Mouse (Mus musculus) neural tube, embryonic 12.5 days (tissue): Measurements from ENCODE around the gene Thsd4. TPM values are rescaled to one million over a fixed set of nuclear protein-coding genes. Genes with fewer than 3 reads are reported as not detected.
A peak's percentile ranks its signal among the peaks of the same experiment; 100 is the strongest.

ENCODE experiments used
- ATAC-seq: fragments of 200-750 bp; cut with Nextera tagmentation; 2 replicates; pipeline ENCODE4 v1.8.0; 2017; ENCODE audit warnings: low read depth, mild to moderate bottlenecking, moderate TSS enrichment, moderate library complexity; ENCODE audit not compliant: low FRiP score
- H3K27ac ChIP-seq: fragments of 300-500 bp; sonication (generic); 2 replicates; pipeline ENCODE4 v1.5.1; 2016
- H3K27me3 ChIP-seq: fragments of 300-500 bp; sonication (generic); replicated peaks from 2 replicates; pipeline ENCODE4 v1.6.1; 2016; ENCODE audit warnings: mild to moderate bottlenecking
- H3K36me3 ChIP-seq: fragments of 300-500 bp; sonication (generic); 2 replicates; pipeline ENCODE4 v1.6.1; 2016; ENCODE audit warnings: mild to moderate bottlenecking
- H3K4me1 ChIP-seq: fragments of 300-500 bp; sonication (generic); 2 replicates; pipeline ENCODE4 v1.6.1; 2016
- H3K4me2 ChIP-seq: fragments of 300-500 bp; sonication (generic); replicated peaks from 2 replicates; pipeline ENCODE4 v1.6.1; 2016; ENCODE audit warnings: mild to moderate bottlenecking
- H3K4me3 ChIP-seq: fragments of 300-500 bp; sonication (generic); 2 replicates; pipeline ENCODE4 v1.5.1; 2016
- H3K9ac ChIP-seq: fragments of 300-500 bp; sonication (generic); 2 replicates; pipeline ENCODE4 v1.6.1; 2016; ENCODE audit warnings: mild to moderate bottlenecking
- H3K9me3 ChIP-seq: fragments of 300-500 bp; sonication (generic); 2 replicates; pipeline ENCODE4 v1.6.1; 2016; ENCODE audit warnings: mild to moderate bottlenecking
- WGBS: fragments of 180-500 bp; shearing (Covaris S2); methylation state at CpG from one replicate; pipeline ENCODE4 v1.1.7; 2016; 5-methylcytosine and 5-hydroxymethylcytosine counted together
- polyA plus RNA-seq: library from polyadenylated mRNA; unstranded; fragments of >200 nt; fragmentation: Nextera tagmentation; extraction: Ambion mirVana; gene quantifications from 2 replicates; pipeline ENCODE4 v1.2.1, GENCODE M21; 2016

The Thsd4 gene
- polyA plus RNA-seq, 1 experiment from 2014 or later = 10.9 TPM

GRCm38 (mm10) chr9:60351153-60351552, 170.7 kb downstream of the Thsd4 start:
- 78% methylated on average over 6 of the region's 6 CpGs for WGBS
- no peak overlapping the region for H3K4me2 ChIP-seq
- no peak overlapping the region for H3K9ac ChIP-seq
- no peaks in the 10 kb centered on the region for H3K27me3 ChIP-seq
- no peak overlapping the region for H3K4me3 ChIP-seq
- H3K4me1 ChIP-seq = peaks cover 9% of the 10 kb centered on the region; the same call in 1 of the 2 replicates
- no peaks in the 10 kb centered on the region for H3K36me3 ChIP-seq
- no peaks in the 10 kb centered on the region for H3K9me3 ChIP-seq
- no peak overlapping the region for H3K27ac ChIP-seq
- ATAC-seq = no peak

GRCm38 (mm10) chr9:60336147-60336546, 185.7 kb downstream of the Thsd4 start:
- H3K4me1 ChIP-seq = no peaks in the 10 kb centered on the region
- H3K36me3 ChIP-seq = no peaks in the 10 kb centered on the region
- H3K27me3 ChIP-seq = no peaks in the 10 kb centered on the region
- H3K9ac ChIP-seq = no peak overlapping the region
- H3K27ac ChIP-seq = no peak overlapping the region
- H3K4me2 ChIP-seq = no peak overlapping the region
- WGBS = 96% methylated on average over 5 of the region's 5 CpGs
- ATAC-seq = no peak
- H3K4me3 ChIP-seq = no peak overlapping the region
- no peaks in the 10 kb centered on the region for H3K9me3 ChIP-seq

DNA sequence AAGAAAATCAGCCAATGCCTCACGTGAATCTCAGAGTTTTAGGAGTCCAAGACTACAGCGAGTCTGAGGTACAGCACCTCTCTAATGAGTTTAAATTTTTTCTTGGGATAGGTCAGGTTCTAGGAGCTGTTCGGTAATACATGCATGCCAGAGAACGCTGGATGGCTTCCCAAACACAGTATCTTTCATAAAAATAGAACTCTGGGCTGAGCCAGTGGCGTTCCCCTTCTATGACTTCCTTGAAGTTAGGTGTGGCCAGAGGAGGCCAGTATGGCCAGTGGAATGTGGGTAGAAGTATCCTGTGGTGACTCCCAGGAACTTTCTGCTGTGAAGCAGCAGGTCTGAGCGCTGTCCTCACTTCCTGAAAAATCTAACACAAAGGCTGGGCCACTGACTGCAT, 186.4 kb downstream of the Thsd4 start:
- no peak for ATAC-seq
- Histone ChIP-seq H3K4me2 (no peak overlapping the region), H3K27ac (no peak overlapping the region), H3K9me3 (no peaks in the 10 kb centered on the region), H3K9ac (no peak overlapping the region), H3K36me3 (no peaks in the 10 kb centered on the region), H3K27me3 (no peaks in the 10 kb centered on the region), H3K4me1 (no peaks in the 10 kb centered on the region), H3K4me3 (no peak overlapping the region)
- WGBS = 93% methylated on average over 6 of the region's 6 CpGs

DNA sequence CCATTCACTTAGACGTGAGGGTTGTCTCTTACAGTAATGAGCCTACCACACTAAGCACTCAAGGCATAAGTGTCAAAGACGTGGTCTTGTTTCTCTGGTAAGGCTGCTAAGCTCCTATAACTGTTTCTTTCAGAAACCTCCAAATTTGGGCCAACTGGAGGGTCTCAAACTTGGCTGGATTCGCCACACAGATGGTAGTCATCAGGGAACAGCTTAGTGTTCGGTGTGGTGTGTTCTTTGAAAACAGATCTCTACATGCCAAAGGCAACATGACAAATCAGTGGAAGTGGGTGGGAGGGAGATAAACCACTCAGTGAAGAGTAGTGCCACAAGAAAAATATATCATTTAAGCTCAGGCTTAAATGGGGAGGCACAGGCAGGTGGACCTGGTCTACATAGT, 191.9 kb downstream of the Thsd4 start:
- Histone ChIP-seq H3K9ac (no peak overlapping the region), H3K27ac (no peak overlapping the region), H3K9me3 (no peaks in the 10 kb centered on the region), H3K4me1 (no peaks in the 10 kb centered on the region), H3K27me3 (no peaks in the 10 kb centered on the region), H3K4me3 (no peak overlapping the region), H3K36me3 (no peaks in the 10 kb centered on the region), H3K4me2 (no peak overlapping the region)
- 82% methylated on average over 4 of the region's 4 CpGs for WGBS
- ATAC-seq = no peak

DNA sequence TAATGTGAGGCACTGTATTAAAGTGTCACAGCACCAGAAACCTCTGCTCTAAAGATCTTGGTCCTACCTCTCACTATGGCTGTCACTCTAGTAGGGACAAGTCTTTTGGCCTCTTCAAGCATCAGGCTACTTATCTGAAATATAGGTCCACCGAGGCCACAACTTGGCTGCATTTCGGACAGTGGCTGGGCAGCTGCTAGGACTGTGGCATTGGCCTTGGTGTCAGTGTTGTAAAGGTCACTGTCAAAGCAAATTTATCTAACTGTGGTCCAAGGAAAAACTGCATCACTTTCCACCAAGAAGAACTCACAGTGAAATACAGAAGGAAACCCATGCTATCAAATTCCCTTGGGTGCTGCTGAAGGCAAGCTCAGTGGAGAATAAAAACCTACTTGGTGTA, 197.1 kb downstream of the Thsd4 start:
- Histone ChIP-seq H3K9ac (no peak overlapping the region), H3K36me3 (no peaks in the 10 kb centered on the region), H3K4me1 (no peaks in the 10 kb centered on the region), H3K27me3 (no peaks in the 10 kb centered on the region; the same call in 1 of the 2 replicates), H3K9me3 (no peaks in the 10 kb centered on the region), H3K27ac (no peak overlapping the region), H3K4me3 (no peak overlapping the region), H3K4me2 (no peak overlapping the region)
- no peak for ATAC-seq
- WGBS = 95% methylated on average over 2 of the region's 2 CpGs

DNA sequence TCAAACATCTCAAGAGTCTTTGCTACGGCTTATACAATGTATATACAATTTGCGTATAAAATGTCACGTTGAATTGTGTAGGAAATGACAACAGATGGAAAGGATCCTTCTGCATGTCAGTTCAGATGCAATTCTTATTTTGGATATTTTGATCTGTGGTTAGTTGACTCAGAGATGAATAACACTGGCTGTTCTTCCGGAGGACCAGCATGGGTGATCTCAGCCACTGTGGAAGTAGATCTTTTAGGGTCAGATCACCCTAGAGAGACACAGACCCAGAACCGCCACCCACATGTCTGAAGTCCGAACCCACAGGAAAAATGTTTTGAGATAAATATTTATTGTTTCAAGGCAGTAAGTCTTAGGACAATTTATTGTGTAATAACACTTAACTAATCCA, 198.4 kb downstream of the Thsd4 start:
- Histone ChIP-seq H3K27ac (no peak overlapping the region), H3K9ac (no peak overlapping the region), H3K4me3 (no peak overlapping the region), H3K4me2 (no peak overlapping the region), H3K36me3 (no peaks in the 10 kb centered on the region), H3K9me3 (no peaks in the 10 kb centered on the region), H3K4me1 (no peaks in the 10 kb centered on the region), H3K27me3 (no peaks in the 10 kb centered on the region; the same call in 1 of the 2 replicates)
- WGBS = 96% methylated on average over 6 of the region's 6 CpGs
- ATAC-seq = no peak

DNA sequence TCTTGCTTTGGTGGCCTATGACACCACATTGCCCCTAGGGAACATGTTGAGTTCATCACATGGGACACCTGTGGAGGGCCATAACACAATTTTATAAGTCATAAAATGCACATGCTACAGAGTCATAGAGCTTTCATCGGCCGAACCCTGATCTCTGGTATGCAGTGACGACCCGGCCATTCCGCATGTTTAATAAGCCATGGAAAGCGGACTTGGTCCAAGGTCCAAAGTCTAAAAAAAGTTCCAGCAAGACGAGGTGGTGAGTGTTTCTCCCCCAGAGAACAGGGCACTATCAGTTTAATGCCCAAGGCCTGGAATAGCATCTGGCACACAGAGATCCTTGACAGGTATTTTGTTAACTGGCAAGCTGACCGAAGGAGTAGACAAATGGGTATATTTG, 204.6 kb downstream of the Thsd4 start:
- Histone ChIP-seq H3K36me3 (no peaks in the 10 kb centered on the region), H3K4me2 (no peak overlapping the region), H3K4me1 (peaks cover 8% of the 10 kb centered on the region; the same call in 1 of the 2 replicates), H3K4me3 (no peak overlapping the region), H3K9ac (no peak overlapping the region), H3K27ac (no peak overlapping the region), H3K27me3 (no peaks in the 10 kb centered on the region), H3K9me3 (no peaks in the 10 kb centered on the region)
- no peak for ATAC-seq
- WGBS = 91% methylated on average over 8 of the region's 8 CpGs

DNA sequence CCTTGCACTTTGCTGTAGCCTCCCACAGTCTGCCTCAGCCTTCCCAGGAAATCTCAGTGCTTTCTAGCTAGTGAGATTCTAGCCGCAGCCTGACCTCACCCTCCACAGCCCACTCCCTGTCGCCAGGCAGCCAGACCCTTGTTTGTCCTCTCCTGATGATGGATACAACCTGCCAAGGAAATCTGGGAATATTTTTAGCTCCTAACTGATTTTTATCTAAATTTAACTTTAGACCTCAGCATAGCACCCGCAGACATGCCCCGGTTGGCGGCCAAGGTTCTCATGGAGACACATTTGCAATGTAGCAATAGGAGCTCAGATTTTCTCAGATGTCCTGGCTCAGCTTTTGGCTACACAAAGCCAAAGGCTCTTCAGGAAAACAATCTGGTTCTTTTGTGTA, 205.3 kb downstream of the Thsd4 start:
- Histone ChIP-seq H3K9ac (no peak overlapping the region), H3K4me3 (no peak overlapping the region), H3K4me2 (no peak overlapping the region), H3K36me3 (no peaks in the 10 kb centered on the region), H3K27ac (no peak overlapping the region), H3K4me1 (peaks cover 14% of the 10 kb centered on the region; the same call in 1 of the 2 replicates), H3K27me3 (no peaks in the 10 kb centered on the region), H3K9me3 (no peaks in the 10 kb centered on the region)
- no peak for ATAC-seq
- WGBS = 88% methylated on average over 5 of the region's 5 CpGs

- no peak for ATAC-seq
- no peak overlapping the region for H3K9ac ChIP-seq
- H3K4me2 ChIP-seq = no peak overlapping the region
These were observed 206.3 kb downstream of the Thsd4 start for GRCm38 (mm10) chr9:60315533-60315932.

GRCm38 (mm10) chr9:60313661-60314060, 208.2 kb downstream of the Thsd4 start:
- no peak for ATAC-seq
- Histone ChIP-seq H3K9ac (no peak overlapping the region), H3K27ac (no peak overlapping the region)

More at GRCm38 (mm10) chr9:60315533-60315932, 206.3 kb downstream of the Thsd4 start:
- peaks cover 16% of the 10 kb centered on the region; the same call in 1 of the 2 replicates for H3K4me1 ChIP-seq
- H3K27me3 ChIP-seq = no peaks in the 10 kb centered on the region
- 84% methylated on average over 5 of the region's 5 CpGs for WGBS
- H3K4me3 ChIP-seq = no peak overlapping the region
- no peaks in the 10 kb centered on the region for H3K36me3 ChIP-seq
- no peaks in the 10 kb centered on the region for H3K9me3 ChIP-seq
- no peak overlapping the region for H3K27ac ChIP-seq

GRCm38 (mm10) chr9:60312670-60313069, 209.2 kb downstream of the Thsd4 start:
- no peak overlapping the region for H3K9ac ChIP-seq
- H3K27me3 ChIP-seq = no peaks in the 10 kb centered on the region
- H3K4me3 ChIP-seq = no peak overlapping the region
- no peaks in the 10 kb centered on the region for H3K36me3 ChIP-seq
- no peaks in the 10 kb centered on the region for H3K9me3 ChIP-seq
- ATAC-seq = no peak
- H3K4me1 ChIP-seq = peaks cover 23% of the 10 kb centered on the region
- 76% methylated on average over 7 of the region's 7 CpGs for WGBS
- no peak overlapping the region for H3K4me2 ChIP-seq
- H3K27ac ChIP-seq = no peak overlapping the region

More at GRCm38 (mm10) chr9:60313661-60314060, 208.2 kb downstream of the Thsd4 start:
- peaks cover 23% of the 10 kb centered on the region for H3K4me1 ChIP-seq
- no peaks in the 10 kb centered on the region for H3K36me3 ChIP-seq
- H3K27me3 ChIP-seq = no peaks in the 10 kb centered on the region
- H3K4me3 ChIP-seq = no peak overlapping the region
- no peaks in the 10 kb centered on the region for H3K9me3 ChIP-seq
- no peak overlapping the region for H3K4me2 ChIP-seq
- 49% methylated on average over 6 of the region's 6 CpGs for WGBS

DNA sequence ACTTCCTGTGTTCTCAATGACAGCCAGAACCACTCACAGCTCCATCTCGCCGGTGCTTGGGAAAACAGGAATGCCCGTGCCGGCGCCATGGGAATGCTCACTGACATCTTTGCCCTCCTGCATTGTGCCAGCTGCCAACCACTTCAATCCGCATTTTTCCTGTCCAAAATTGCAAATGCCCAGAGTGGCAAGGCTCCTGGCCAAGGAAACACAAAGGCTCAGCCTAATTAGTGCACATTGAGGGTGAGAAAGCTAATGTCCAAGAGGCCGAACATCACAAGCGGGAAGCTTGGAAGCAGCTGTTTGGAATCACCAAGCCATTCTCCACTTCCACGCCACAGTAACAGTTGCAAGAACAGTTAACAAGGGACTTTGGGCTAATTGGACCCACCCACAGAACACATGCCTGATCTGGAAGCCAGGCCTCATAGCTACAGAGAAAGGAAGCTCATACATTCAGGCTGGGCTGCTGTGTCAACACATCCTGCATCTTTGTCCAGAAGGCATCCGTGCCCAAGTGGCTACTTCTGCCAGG, 210.2 kb downstream of the Thsd4 start:
- WGBS = 47% methylated on average over 10 of the region's 10 CpGs

GRCm38 (mm10) chr9:60310741-60311317, 211.0 kb downstream of the Thsd4 start:
- 80% methylated on average over 8 of the region's 8 CpGs for WGBS
- Histone ChIP-seq H3K36me3 (no peaks in the 10 kb centered on the region), H3K27ac (no peak overlapping the region)

More for the DNA sequence above, 210.2 kb downstream of the Thsd4 start:
- no peak overlapping the region for H3K4me3 ChIP-seq
- peaks cover 23% of the 10 kb centered on the region for H3K4me1 ChIP-seq
- no peaks in the 10 kb centered on the region for H3K27me3 ChIP-seq
- H3K4me2 ChIP-seq = no peak overlapping the region
- no peak overlapping the region for H3K9ac ChIP-seq
- no peaks in the 10 kb centered on the region for H3K36me3 ChIP-seq
- H3K27ac ChIP-seq = 0 out of 2 replicates have a peak overlapping the region, but pooled peaks have one; percentile 1
- peak; percentile 58 for ATAC-seq
- H3K9me3 ChIP-seq = no peaks in the 10 kb centered on the region

More at GRCm38 (mm10) chr9:60310741-60311317, 211.0 kb downstream of the Thsd4 start:
- Histone ChIP-seq H3K4me2 (no peak overlapping the region), H3K9me3 (no peaks in the 10 kb centered on the region), H3K4me3 (no peak overlapping the region), H3K4me1 (peaks cover 23% of the 10 kb centered on the region), H3K9ac (no peak overlapping the region), H3K27me3 (no peaks in the 10 kb centered on the region)
- ATAC-seq = no peak
